Comparison of ENCODE assay signal across 23 mouse cellular contexts in genomic region chr12:40570250-40570649, GRCm38 (mm10).
DNase-seq lines count a peak whose midpoint lies in the region; ATAC-seq and TF ChIP-seq lines count a peak whose summit lies in the region.
"Had no signal": no experiment of that assay in that cellular context is flagged by ENCODE, and none has a peak within 500 bp of the region (broad histone marks: within the 10 kb centered on the region; RNA-seq: fewer than 3 reads in every experiment).

No protein-coding gene starts in this region.

- TF ChIP-seq POLR2A in heart, adult 2 months (IDR thresholded peaks at IDR 0.05; ENCODE audit: insufficient read depth, low read depth, low read length) = no peak

- H3K27ac ChIP-seq in heart, adult 2 months = no peak overlapping the region
- no peak overlapping the region for H3K27ac ChIP-seq in kidney, embryonic 15.5 days
- H3K27ac ChIP-seq in lung, embryonic 16.5 days (ENCODE audit: low read length) = no peak overlapping the region
- H3K27ac ChIP-seq: forebrain, embryonic 10.5 days; forebrain, embryonic 13.5 days; hindbrain, embryonic 12.5 days; hindbrain, embryonic 15.5 days had no signal

- H3K4me2 ChIP-seq in kidney, embryonic 15.5 days = no peak overlapping the region
- H3K4me2 ChIP-seq in lung, embryonic 16.5 days (ENCODE audit: low read depth, low read length) = no peak overlapping the region
- H3K4me2 ChIP-seq: forebrain, embryonic 13.5 days; hindbrain, embryonic 12.5 days; hindbrain, embryonic 15.5 days had no signal

- intact Hi-C loops in heart, adult 2 months (cut with DNase I) = loop anchor here (10.0 kb wide), 1 partner anchor 115 kb away; no protein-coding TSS in a partner anchor

- H3K4me3 ChIP-seq in heart, adult 2 months = no peak overlapping the region
- no peak overlapping the region for H3K4me3 ChIP-seq in kidney, embryonic 15.5 days (replicated peaks)
- no peak overlapping the region for H3K4me3 ChIP-seq in lung, embryonic 16.5 days (ENCODE audit: low read length)
- H3K4me3 ChIP-seq: forebrain, embryonic 10.5 days; forebrain, embryonic 13.5 days; hindbrain, embryonic 12.5 days; hindbrain, embryonic 15.5 days had no signal

- H3K79me2 ChIP-seq in heart, adult 2 months (replicated peaks; ENCODE audit: control insufficient read depth, insufficient read depth, low read length) = no peaks in the 10 kb centered on the region

- no peak for TF ChIP-seq EP300 in heart, adult 2 months (IDR thresholded peaks at IDR 0.05; ENCODE audit: insufficient read depth, low read depth, low read length)

- TF ChIP-seq CTCF in heart, adult 2 months (IDR thresholded peaks at IDR 0.05) = no peak

- H3K9me3 ChIP-seq in kidney, embryonic 15.5 days (replicated peaks) = no peaks in the 10 kb centered on the region
- no peaks in the 10 kb centered on the region for H3K9me3 ChIP-seq in lung, embryonic 16.5 days (ENCODE audit: control insufficient read depth, low read length)
- H3K9me3 ChIP-seq: forebrain, embryonic 10.5 days; forebrain, embryonic 13.5 days; hindbrain, embryonic 12.5 days; hindbrain, embryonic 15.5 days had no signal

- peak; percentile 15 to 34 for DNase-seq in heart, adult 9 months (ENCODE audit: low spot score in 2 of 2)
- no peak for DNase-seq in heart, adult 2 months
- no peak for DNase-seq in kidney, adult 9 months
- no peak for DNase-seq in lung, postnatal 36 days
- peak; percentile 21 for DNase-seq in MN1 (ENCODE audit: low spot score)
- DNase-seq in adrenal gland, adult (ENCODE audit: inconsistent age in 2 of 2, low spot score in 1 of 2) = no peak
- DNase-seq: adrenal gland, postnatal 10 days; adrenal gland, postnatal 36 days; cerebellum, adult 18-20 months; cerebellum, adult 9-10 months; cerebellum, postnatal 14 days; gastrocnemius, postnatal 10 days; gastrocnemius, postnatal 36 days; heart, postnatal 14 days had no signal

- WGBS in heart, adult 2 months = 20% methylated on average over 1 of the region's 1 CpGs
- WGBS in kidney, embryonic 15.5 days = 19% methylated on average over 1 of the region's 1 CpGs
- WGBS in lung, embryonic 16.5 days = 29% methylated on average over 1 of the region's 1 CpGs

- H3K36me3 ChIP-seq in heart, adult 2 months (ENCODE audit: control insufficient read depth, insufficient read depth, low read length) = peaks cover 9% of the 10 kb centered on the region; the same call in 1 of the 2 replicates
- H3K36me3 ChIP-seq in kidney, embryonic 15.5 days = no peaks in the 10 kb centered on the region
- H3K36me3 ChIP-seq in lung, embryonic 16.5 days (ENCODE audit: control insufficient read depth, insufficient read depth, low read length) = no peaks in the 10 kb centered on the region
- H3K36me3 ChIP-seq: forebrain, embryonic 10.5 days; hindbrain, embryonic 12.5 days; hindbrain, embryonic 15.5 days had no signal

- no peaks in the 10 kb centered on the region for H3K27me3 ChIP-seq in heart, adult 2 months (ENCODE audit: control insufficient read depth, insufficient read depth, low read length)
- no peaks in the 10 kb centered on the region for H3K27me3 ChIP-seq in kidney, embryonic 15.5 days
- no peaks in the 10 kb centered on the region for H3K27me3 ChIP-seq in lung, embryonic 16.5 days (ENCODE audit: control insufficient read depth, insufficient read depth, low read depth, low read length)
- H3K27me3 ChIP-seq: forebrain, embryonic 13.5 days; hindbrain, embryonic 12.5 days; hindbrain, embryonic 15.5 days had no signal

- peaks cover 4% of the 10 kb centered on the region for H3K4me1 ChIP-seq in heart, adult 2 months (ENCODE audit: control insufficient read depth, insufficient read depth, low read length)
- peaks cover 9% of the 10 kb centered on the region for H3K4me1 ChIP-seq in kidney, embryonic 15.5 days
- H3K4me1 ChIP-seq in lung, embryonic 16.5 days (replicated peaks; ENCODE audit: control insufficient read depth, insufficient read depth, low read length) = peaks cover 13% of the 10 kb centered on the region

- 0 out of 2 replicates have a peak, but pooled peaks have one; percentile 40 for ATAC-seq in kidney, embryonic 15.5 days (replicated peaks; ENCODE audit: low FRiP score)
- 0 out of 2 replicates have a peak, but pooled peaks have one; percentile 51 for ATAC-seq in lung, embryonic 16.5 days (ENCODE audit: low read depth)
- ATAC-seq: activated CD4-positive, CD25-positive, alpha-beta regulatory T cell, adult 4 months; CD4-positive, CD25-positive, alpha-beta regulatory T cell, adult 4 months; forebrain, embryonic 13.5 days; forebrain, embryonic 16.5 days had no signal

- no peak overlapping the region for H3K9ac ChIP-seq in heart, adult 2 months (ENCODE audit: low read depth, low read length)
- H3K9ac ChIP-seq in kidney, embryonic 15.5 days = no peak overlapping the region
- H3K9ac ChIP-seq in lung, embryonic 16.5 days (ENCODE audit: low read length) = no peak overlapping the region
- H3K9ac ChIP-seq: forebrain, embryonic 13.5 days; hindbrain, embryonic 12.5 days; hindbrain, embryonic 15.5 days had no signal

Comparison
In these comparisons a context has a peak if more than half of its experiments do, and no peak if none do; other contexts are left out.
1. DNase-seq: peak in heart, adult 9 months (2 of 2) and MN1 (single experiment); none in heart, adult 2 months (0 of 2), kidney, adult 9 months (single experiment), lung, postnatal 36 days (single experiment) and adrenal gland, adult (0 of 2).